Mouse (Mus musculus) intestine, embryonic 16.5 days (tissue): ENCODE results near the gene Lrpprc. TPM values are rescaled to one million over a fixed set of nuclear protein-coding genes. Genes with fewer than 3 reads are reported as not detected.

Source experiments
- ATAC-seq: fragments of 200-750 bp; cut with Nextera tagmentation; 2 replicates; pipeline ENCODE4 v1.8.0; 2017; ENCODE audit warnings: moderate TSS enrichment, moderate library complexity
- H3K27ac ChIP-seq: fragments of 300-500 bp; sonication (generic); 2 replicates; pipeline ENCODE4 v1.5.1; 2014; ENCODE audit warnings: mild to moderate bottlenecking, low read length
- H3K27me3 ChIP-seq: fragments of 300-500 bp; sonication (generic); replicated peaks from 2 replicates; pipeline ENCODE4 v1.6.1; 2014; ENCODE audit warnings: low read length, control low read depth, mixed read lengths; ENCODE audit not compliant: control insufficient read depth, insufficient read depth
- H3K36me3 ChIP-seq: fragments of 300-500 bp; sonication (generic); 2 replicates; pipeline ENCODE4 v1.6.1; 2014; ENCODE audit warnings: low read length, control low read depth; ENCODE audit not compliant: control insufficient read depth, insufficient read depth
- H3K4me1 ChIP-seq: fragments of 300-500 bp; sonication (generic); 2 replicates; pipeline ENCODE4 v1.6.1; 2014; ENCODE audit warnings: low read length, control low read depth, mixed read lengths; ENCODE audit not compliant: control insufficient read depth, insufficient read depth
- H3K4me2 ChIP-seq: fragments of 300-500 bp; sonication (generic); 2 replicates; pipeline ENCODE4 v1.6.1; 2014; ENCODE audit warnings: low read depth, low read length, control low read depth
- H3K4me3 ChIP-seq: fragments of 300-500 bp; sonication (generic); 2 replicates; pipeline ENCODE4 v1.5.1; 2014; ENCODE audit warnings: mild to moderate bottlenecking, low read length
- H3K9ac ChIP-seq: fragments of 300-500 bp; sonication (generic); 2 replicates; pipeline ENCODE4 v1.6.1; 2014; ENCODE audit warnings: low read depth, low read length
- H3K9me3 ChIP-seq: fragments of 300-500 bp; sonication (generic); 2 replicates; pipeline ENCODE4 v1.6.1; 2016; ENCODE audit warnings: low read length, control low read depth; ENCODE audit not compliant: control insufficient read depth
- WGBS: fragments of 180-500 bp; shearing (Covaris S2); extraction: QIAGEN DNeasy Blood & Tissue Kit; methylation state at CpG from one replicate; pipeline ENCODE4 v1.1.7; 2014; 5-methylcytosine and 5-hydroxymethylcytosine counted together
- polyA plus RNA-seq: library from polyadenylated mRNA; unstranded; fragments of >200 nt; fragmentation: Nextera tagmentation; extraction: Ambion mirVana; gene quantifications from 2 replicates; pipeline ENCODE4 v1.2.1, GENCODE M21; 2015

Lrpprc gene
- polyA plus RNA-seq, 1 experiment from 2014 or later: 54.5 TPM

- WGBS: 66% methylated on average over 5 of the region's 5 CpGs
- no peak for ATAC-seq
These were observed 1.4 kb upstream of the Lrpprc start for GRCm38 (mm10) chr17:84792006-84792405.

GRCm38 (mm10) chr17:84791156-84791555 lies 567 bp upstream of the Lrpprc start:
- Histone ChIP-seq H3K9ac (peak overlapping the region; percentile 83), H3K4me3 (peak overlapping the region; percentile 100), H3K36me3 (no peaks in the 10 kb centered on the region), H3K4me2 (peak overlapping the region; percentile 77), H3K27ac (peak overlapping the region; percentile 85), H3K27me3 (no peaks in the 10 kb centered on the region), H3K4me1 (peaks cover 19% of the 10 kb centered on the region), H3K9me3 (no peaks in the 10 kb centered on the region)
- peak; percentile 41 for ATAC-seq
- 3% methylated on average over 8 of the region's 8 CpGs for WGBS

More at GRCm38 (mm10) chr17:84792006-84792405, 1.4 kb upstream of the Lrpprc start:
- Histone ChIP-seq H3K4me2 (peak overlapping the region; percentile 77; the same call in 1 of the 2 replicates), H3K9ac (no peak overlapping the region), H3K36me3 (no peaks in the 10 kb centered on the region), H3K27ac (no peak overlapping the region), H3K4me3 (no peak overlapping the region), H3K4me1 (peaks cover 19% of the 10 kb centered on the region), H3K9me3 (no peaks in the 10 kb centered on the region), H3K27me3 (no peaks in the 10 kb centered on the region)

GRCm38 (mm10) chr17:84790043-84790442 lies 546 bp downstream of the Lrpprc start:
- no peaks in the 10 kb centered on the region for H3K27me3 ChIP-seq
- H3K27ac ChIP-seq: peak overlapping the region; percentile 70
- peak overlapping the region; percentile 83 for H3K9ac ChIP-seq
- H3K36me3 ChIP-seq: no peaks in the 10 kb centered on the region
- no peaks in the 10 kb centered on the region for H3K9me3 ChIP-seq
- ATAC-seq: peak; percentile 3; the same call in 1 of the 2 replicates
- peak overlapping the region; percentile 77 for H3K4me2 ChIP-seq
- peaks cover 19% of the 10 kb centered on the region for H3K4me1 ChIP-seq
- WGBS: under 1% methylated on average over 22 of the region's 22 CpGs
- H3K4me3 ChIP-seq: peak overlapping the region; percentile 100

- Histone ChIP-seq H3K9ac (no peak overlapping the region), H3K27me3 (no peaks in the 10 kb centered on the region), H3K9me3 (no peaks in the 10 kb centered on the region), H3K4me3 (peak overlapping the region; percentile 100; the same call in 1 of the 2 replicates), H3K36me3 (no peaks in the 10 kb centered on the region), H3K4me1 (peaks cover 19% of the 10 kb centered on the region), H3K4me2 (peak overlapping the region; percentile 77), H3K27ac (no peak overlapping the region)
- ATAC-seq: no peak
- WGBS: 91% methylated on average over 20 of the region's 20 CpGs
These were observed 2.0 kb downstream of the Lrpprc start for GRCm38 (mm10) chr17:84788376-84789125.

- Histone ChIP-seq H3K36me3 (no peaks in the 10 kb centered on the region), H3K27ac (no peak overlapping the region), H3K27me3 (no peaks in the 10 kb centered on the region), H3K4me1 (peaks cover 19% of the 10 kb centered on the region), H3K4me3 (no peak overlapping the region), H3K9me3 (no peaks in the 10 kb centered on the region), H3K9ac (no peak overlapping the region), H3K4me2 (no peak overlapping the region)
- WGBS: 84% methylated on average over 11 of the region's 11 CpGs
- no peak for ATAC-seq
These were observed 3.1 kb downstream of the Lrpprc start for GRCm38 (mm10) chr17:84787477-84787876.

GRCm38 (mm10) chr17:84786911-84787310 lies 3.7 kb downstream of the Lrpprc start:
- Histone ChIP-seq H3K4me3 (no peak overlapping the region), H3K27ac (no peak overlapping the region), H3K9ac (no peak overlapping the region), H3K4me2 (no peak overlapping the region), H3K36me3 (no peaks in the 10 kb centered on the region), H3K9me3 (no peaks in the 10 kb centered on the region), H3K4me1 (peaks cover 17% of the 10 kb centered on the region), H3K27me3 (no peaks in the 10 kb centered on the region)
- ATAC-seq: no peak
- 89% methylated on average over 8 of the region's 8 CpGs for WGBS

- Histone ChIP-seq H3K4me3 (no peak overlapping the region), H3K9me3 (no peaks in the 10 kb centered on the region), H3K36me3 (no peaks in the 10 kb centered on the region), H3K9ac (no peak overlapping the region), H3K27me3 (no peaks in the 10 kb centered on the region), H3K4me1 (peaks cover 14% of the 10 kb centered on the region), H3K4me2 (no peak overlapping the region), H3K27ac (no peak overlapping the region)
- 77% methylated on average over 5 of the region's 5 CpGs for WGBS
- ATAC-seq: no peak
These were observed 5.4 kb downstream of the Lrpprc start for GRCm38 (mm10) chr17:84785176-84785575.

- Histone ChIP-seq H3K4me1 (peaks cover 7% of the 10 kb centered on the region), H3K9ac (no peak overlapping the region), H3K9me3 (no peaks in the 10 kb centered on the region), H3K4me2 (no peak overlapping the region), H3K4me3 (no peak overlapping the region), H3K36me3 (no peaks in the 10 kb centered on the region), H3K27me3 (no peaks in the 10 kb centered on the region), H3K27ac (no peak overlapping the region)
- ATAC-seq: no peak
- 89% methylated on average over 5 of the region's 5 CpGs for WGBS
These were observed 7.1 kb downstream of the Lrpprc start for GRCm38 (mm10) chr17:84783491-84783890.

- Histone ChIP-seq H3K27ac (no peak overlapping the region), H3K4me3 (no peak overlapping the region), H3K27me3 (no peaks in the 10 kb centered on the region), H3K4me2 (no peak overlapping the region), H3K9me3 (no peaks in the 10 kb centered on the region), H3K4me1 (peaks cover 6% of the 10 kb centered on the region), H3K9ac (no peak overlapping the region), H3K36me3 (no peaks in the 10 kb centered on the region)
- WGBS: 98% methylated on average over 6 of the region's 6 CpGs
- no peak for ATAC-seq
These were observed 10.3 kb downstream of the Lrpprc start for GRCm38 (mm10) chr17:84780321-84780720.
